Mouse (Mus musculus): ENCODE data around the gene Brsk2. TPM values are rescaled to one million over a fixed set of nuclear protein-coding genes. Genes with fewer than 3 reads are reported as not detected.

The Brsk2 gene
- total RNA-seq, 1 experiment, result 2.9 TPM

GRCm38 (mm10) chr7:142037553-142038170 lies 88.1 kb downstream of the Brsk2 start:
- H3K9ac ChIP-seq (ENCODE audit: insufficient read depth, low read depth, low read length, poor library complexity, severe bottlenecking), result no peak overlapping the region
- TF ChIP-seq ZC3H11A (IDR thresholded peaks at IDR 0.05; ENCODE audit: borderline replicate concordance, low read depth, low read length) (0 out of 2 replicates have a peak, but pooled peaks have one; percentile 55), CHD2 (IDR thresholded peaks at IDR 0.05; ENCODE audit: low read depth, low read length) (no peak), MAFK (IDR thresholded peaks at IDR 0.05; ENCODE audit: insufficient read depth, low read depth, low read length) (no peak), HCFC1 (IDR thresholded peaks at IDR 0.05; ENCODE audit: borderline replicate concordance, insufficient read depth, low read length) (no peak), ZNF384 (IDR thresholded peaks at IDR 0.05; ENCODE audit: low read depth, low read length) (no peak)
- H3K4me3 ChIP-seq (ENCODE audit: insufficient read depth in 1 of 2, low read depth in 1 of 2, low read length in 2 of 2, poor library complexity in 1 of 2, severe bottlenecking in 1 of 2), result no peak overlapping the region
- H3K36me3 ChIP-seq (ENCODE audit: control insufficient read depth, insufficient read depth, low read length, poor library complexity, severe bottlenecking), result no peaks in the 10 kb centered on the region
- peaks cover 0 to 5% of the 10 kb centered on the region in 2 experiments; a peak in 1 of 4 replicates for H3K4me1 ChIP-seq (ENCODE audit: control insufficient read depth in 2 of 2, insufficient read depth in 2 of 2, low read length in 2 of 2, poor library complexity in 1 of 2)
- in situ Hi-C loops (cut with MboI; ENCODE audit: low sequenced_read_pairs in 2 of 2, unreplicated experiment in 2 of 2), result no loop called here
- H3K9me3 ChIP-seq (ENCODE audit: control insufficient read depth, insufficient read depth, low read depth, low read length), result no peaks in the 10 kb centered on the region
- peak; percentile 49 for DNase-seq (ENCODE audit: low read depth, low spot score)
- no peak overlapping the region for H3K27ac ChIP-seq (ENCODE audit: insufficient read depth, low read depth, low read length, poor library complexity, severe bottlenecking)

DNA sequence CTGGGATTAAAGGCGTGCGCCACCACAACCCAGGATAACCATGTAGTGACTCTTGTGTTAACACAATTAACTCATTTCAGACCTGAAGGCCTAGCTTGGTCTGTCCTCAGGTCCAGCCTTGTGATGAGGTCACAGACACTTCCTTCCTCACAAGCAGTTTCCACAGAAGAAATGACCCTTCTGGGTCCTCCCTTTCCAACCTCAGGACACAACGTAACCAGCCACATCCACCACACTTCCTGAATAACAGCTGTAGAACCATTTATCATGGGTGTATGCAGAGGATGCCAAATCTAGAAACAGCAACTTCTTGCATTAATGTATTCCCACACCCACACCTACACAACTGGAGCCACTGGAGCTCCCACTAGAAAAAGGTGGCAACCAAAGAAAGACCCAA lies 91.2 kb downstream of the Brsk2 start:
- TF ChIP-seq HCFC1 (IDR thresholded peaks at IDR 0.05; ENCODE audit: borderline replicate concordance, insufficient read depth, low read length), result no peak
- no peak for TF ChIP-seq ZC3H11A (IDR thresholded peaks at IDR 0.05; ENCODE audit: borderline replicate concordance, low read depth, low read length)
- no peak for TF ChIP-seq ZNF384 (IDR thresholded peaks at IDR 0.05; ENCODE audit: low read depth, low read length)
- TF ChIP-seq MAFK (IDR thresholded peaks at IDR 0.05; ENCODE audit: insufficient read depth, low read depth, low read length), result no peak
- TF ChIP-seq CHD2 (IDR thresholded peaks at IDR 0.05; ENCODE audit: low read depth, low read length), result no peak
- in situ Hi-C loops (cut with MboI; ENCODE audit: low sequenced_read_pairs in 2 of 2, unreplicated experiment in 2 of 2), result no loop called here
- 0 out of 4 replicates have a peak, but pooled peaks cover 0 to 3% of the 10 kb centered on the region in 2 experiments for H3K4me1 ChIP-seq (ENCODE audit: control insufficient read depth in 2 of 2, insufficient read depth in 2 of 2, low read length in 2 of 2, poor library complexity in 1 of 2)
- no peak overlapping the region for H3K27ac ChIP-seq (ENCODE audit: insufficient read depth, low read depth, low read length, poor library complexity, severe bottlenecking)
- no peak overlapping the region for H3K4me3 ChIP-seq (ENCODE audit: insufficient read depth in 1 of 2, low read depth in 1 of 2, low read length in 2 of 2, poor library complexity in 1 of 2, severe bottlenecking in 1 of 2)
- DNase-seq (ENCODE audit: low read depth, low spot score), result no peak
- no peak overlapping the region for H3K9ac ChIP-seq (ENCODE audit: insufficient read depth, low read depth, low read length, poor library complexity, severe bottlenecking)
- no peaks in the 10 kb centered on the region for H3K36me3 ChIP-seq (ENCODE audit: control insufficient read depth, insufficient read depth, low read length, poor library complexity, severe bottlenecking)
- no peaks in the 10 kb centered on the region for H3K9me3 ChIP-seq (ENCODE audit: control insufficient read depth, insufficient read depth, low read depth, low read length)

DNA sequence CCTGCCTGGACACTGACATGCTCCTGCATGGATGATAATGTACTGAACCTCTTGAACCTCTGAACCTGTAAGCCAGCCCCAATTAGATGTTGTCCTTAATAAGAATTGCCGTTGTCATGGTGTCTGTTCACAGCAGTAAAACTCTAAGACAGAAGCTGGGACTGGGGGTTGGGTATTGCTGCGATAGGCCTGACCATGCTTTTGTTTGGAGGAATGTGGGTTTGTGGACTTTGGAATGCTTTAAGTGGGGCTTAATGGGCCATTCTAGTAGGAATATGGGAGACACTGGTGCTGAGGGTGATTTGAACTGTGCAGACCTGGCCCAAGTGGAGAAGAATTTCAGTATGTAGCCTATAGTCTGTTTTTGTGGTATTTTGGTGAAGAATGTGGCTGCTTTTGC lies 95.8 kb downstream of the Brsk2 start:
- Histone ChIP-seq H3K4me3 (ENCODE audit: insufficient read depth in 1 of 2, low read depth in 1 of 2, low read length in 2 of 2, poor library complexity in 1 of 2, severe bottlenecking in 1 of 2) (no peak overlapping the region), H3K9ac (ENCODE audit: insufficient read depth, low read depth, low read length, poor library complexity, severe bottlenecking) (no peak overlapping the region), H3K27ac (ENCODE audit: insufficient read depth, low read depth, low read length, poor library complexity, severe bottlenecking) (no peak overlapping the region), H3K36me3 (ENCODE audit: control insufficient read depth, insufficient read depth, low read length, poor library complexity, severe bottlenecking) (0 out of 2 replicates have a peak, but pooled peaks cover 2% of the 10 kb centered on the region), H3K4me1 (ENCODE audit: control insufficient read depth in 2 of 2, insufficient read depth in 2 of 2, low read length in 2 of 2, poor library complexity in 1 of 2) (peaks cover 7% of the 10 kb centered on the region in 2 experiments), H3K9me3 (ENCODE audit: control insufficient read depth, insufficient read depth, low read depth, low read length) (no peaks in the 10 kb centered on the region)
- in situ Hi-C loops (cut with MboI; ENCODE audit: low sequenced_read_pairs in 2 of 2, unreplicated experiment in 2 of 2), result no loop called here
- DNase-seq (ENCODE audit: low read depth, low spot score), result no peak
- TF ChIP-seq CHD2 (IDR thresholded peaks at IDR 0.05; ENCODE audit: low read depth, low read length), result 0 out of 2 replicates have a peak, but pooled peaks have one; percentile 34
- no peak for TF ChIP-seq ZNF384 (IDR thresholded peaks at IDR 0.05; ENCODE audit: low read depth, low read length)

GRCm38 (mm10) chr7:142045932-142046331 lies 96.4 kb downstream of the Brsk2 start:
- peaks cover 7% of the 10 kb centered on the region in 2 experiments for H3K4me1 ChIP-seq (ENCODE audit: control insufficient read depth in 2 of 2, insufficient read depth in 2 of 2, low read length in 2 of 2, poor library complexity in 1 of 2)
- no peak overlapping the region for H3K27ac ChIP-seq (ENCODE audit: insufficient read depth, low read depth, low read length, poor library complexity, severe bottlenecking)
- no peak overlapping the region for H3K4me3 ChIP-seq (ENCODE audit: insufficient read depth in 1 of 2, low read depth in 1 of 2, low read length in 2 of 2, poor library complexity in 1 of 2, severe bottlenecking in 1 of 2)
- H3K9me3 ChIP-seq (ENCODE audit: control insufficient read depth, insufficient read depth, low read depth, low read length), result no peaks in the 10 kb centered on the region
- 0 out of 2 replicates have a peak, but pooled peaks cover 2% of the 10 kb centered on the region for H3K36me3 ChIP-seq (ENCODE audit: control insufficient read depth, insufficient read depth, low read length, poor library complexity, severe bottlenecking)
- TF ChIP-seq ZC3H11A (IDR thresholded peaks at IDR 0.05; ENCODE audit: borderline replicate concordance, low read depth, low read length) (no peak), ZNF384 (IDR thresholded peaks at IDR 0.05; ENCODE audit: low read depth, low read length) (no peak), CHD2 (IDR thresholded peaks at IDR 0.05; ENCODE audit: low read depth, low read length) (no peak), HCFC1 (IDR thresholded peaks at IDR 0.05; ENCODE audit: borderline replicate concordance, insufficient read depth, low read length) (no peak), MAFK (IDR thresholded peaks at IDR 0.05; ENCODE audit: insufficient read depth, low read depth, low read length) (no peak)
- no peak for DNase-seq (ENCODE audit: low read depth, low spot score)
- in situ Hi-C loops (cut with MboI; ENCODE audit: low sequenced_read_pairs in 2 of 2, unreplicated experiment in 2 of 2), result no loop called here
- H3K9ac ChIP-seq (ENCODE audit: insufficient read depth, low read depth, low read length, poor library complexity, severe bottlenecking), result no peak overlapping the region
